Mouse (Mus musculus) heart, postnatal 14 days (tissue): ENCODE results near the gene Rtl10. TPM values are rescaled to one million over a fixed set of nuclear protein-coding genes. Genes with fewer than 3 reads are reported as not detected.

Experiments
- DNase-seq, 2 experiments: peaks; one replicate each; pipeline ENCODE4 v3.0.0; 2021 to 2022
- intact Hi-C: fragments of 180-260 bp; cut with DNase I; formaldehyde crosslinking; loops from one replicate; pipeline ENCODE4 v1.15.1; 2025
- total RNA-seq, 2 experiments: library from RNA; stranded (reverse); gene quantifications; 2 replicates each; pipeline ENCODE4 v1.2.3; 2021

The Rtl10 gene
- total RNA-seq, 2 experiments from 2014 or later: 2.5 to 4.3 TPM

- DNase-seq: no peak
- intact Hi-C loops: no loop called here
Observed at GRCm38 (mm10) chr16:18537407-18537990, 38.8 kb downstream of the Rtl10 start.

- intact Hi-C loops: no loop called here
- DNase-seq: no peak
Observed at GRCm38 (mm10) chr16:18539281-18539680, 40.6 kb downstream of the Rtl10 start.

GRCm38 (mm10) chr16:18543151-18543829 lies 44.6 kb downstream of the Rtl10 start:
- intact Hi-C loops: no loop called here
- DNase-seq: peak in 1 of 2 experiments; percentile 22

GRCm38 (mm10) chr16:18547891-18548290 lies 49.2 kb downstream of the Rtl10 start:
- DNase-seq: no peak
- intact Hi-C loops: no loop called here

Other genes starting within 250 kb of the Rtl10 start
- not detected for gene Gm49776, start 240.6 kb upstream of the Rtl10 start, total RNA-seq
- 10 to 100 TPM; 19.2 to 21.9 TPM for gene Dgcr8, start 209.7 kb upstream of the Rtl10 start, total RNA-seq
- gene Tango2, start 150.8 kb upstream of the Rtl10 start, total RNA-seq: 10 to 100 TPM; 91.6 to 98.4 TPM
- gene Arvcf, start 150.7 kb upstream of the Rtl10 start, total RNA-seq: 10 to 100 TPM; 17.9 to 21.6 TPM
- gene Txnrd2, start 72.5 kb upstream of the Rtl10 start, total RNA-seq: 10 to 100 TPM; 29.9 to 34.6 TPM
- 100 to 1,000 TPM; 119 to 127 TPM for gene Comt, start 72.0 kb upstream of the Rtl10 start, total RNA-seq
- 1 to 10 TPM; 4.5 to 6.4 TPM for gene Gnb1l, start 188 bp upstream of the Rtl10 start, total RNA-seq
- under 1 TPM; 0.48 to 0.76 TPM for gene Tbx1, start 91.8 kb downstream of the Rtl10 start, total RNA-seq
- gene Gp1bb, start 123.5 kb downstream of the Rtl10 start, total RNA-seq: under 1 TPM in 1 of 2 experiments, not detected in 1; 0.29 TPM
- 1 to 10 TPM; 2.8 to 4.0 TPM for gene Gm49601, start 127.5 kb downstream of the Rtl10 start, total RNA-seq
- gene Sept5, start 131.1 kb downstream of the Rtl10 start, total RNA-seq: 1 to 10 TPM; 6.7 to 7.6 TPM